Mouse (Mus musculus) CH12.LX (cell line): Measurements from ENCODE around the gene Ntm. TPM values are rescaled to one million over a fixed set of nuclear protein-coding genes. Genes with fewer than 3 reads are reported as not detected.

Experiments used
- DNase-seq: peaks from one replicate; pipeline ENCODE4 v3.0.0-alpha.2; 2013; ENCODE audit errors: extremely low read depth
- H3K27ac ChIP-seq: 2 replicates; pipeline ENCODE4 v1.5.1; 2012; ENCODE audit warnings: low read depth, mild to moderate bottlenecking, control low read depth, moderate library complexity; ENCODE audit not compliant: insufficient read depth
- H3K27me3 ChIP-seq: replicated peaks from 2 replicates; pipeline ENCODE3; 2012; ENCODE audit warnings: inconsistent platforms
- H3K36me3 ChIP-seq, 2 experiments: replicated peaks in 1 of 2; 2 replicates each; pipeline versions ENCODE3 to v1.6.1; 2012; ENCODE audit warnings: inconsistent platforms in 1 of 2, low read length in 1 of 2, mild to moderate bottlenecking in 1 of 2, mixed read lengths in 1 of 2, moderate library complexity in 1 of 2; ENCODE audit not compliant: control insufficient read depth in 1 of 2, insufficient read depth in 1 of 2
- H3K4me1 ChIP-seq, 2 experiments: 2 replicates each; pipeline ENCODE4 v1.6.1; 2012; ENCODE audit warnings: inconsistent platforms in 1 of 2, moderate library complexity in 1 of 2; ENCODE audit not compliant: insufficient read depth in 2 of 2, control insufficient read depth in 1 of 2
- H3K4me2 ChIP-seq: 2 replicates; pipeline ENCODE4 v1.6.1; 2012; ENCODE audit warnings: low read depth, mild to moderate bottlenecking, control low read depth; ENCODE audit not compliant: poor library complexity, insufficient read depth, severe bottlenecking
- H3K4me3 ChIP-seq, 3 experiments: fragments of 150-350 bp in 1 of 3; sonication (generic) in 1 of 3; replicated peaks in 1 of 3; 2 replicates each; pipeline versions ENCODE3 to v1.5.1; 2011 to 2012; ENCODE audit warnings: low read depth in 2 of 3, low read length in 2 of 3, mild to moderate bottlenecking in 2 of 3, moderate library complexity in 2 of 3, control low read depth in 1 of 3, improper control_type of control experiment in 1 of 3, inconsistent platforms in 1 of 3, mixed read lengths in 1 of 3; ENCODE audit not compliant: poor library complexity in 1 of 3
- H3K79me2 ChIP-seq: replicated peaks from 2 replicates; pipeline ENCODE4 v1.6.1; 2012; ENCODE audit warnings: mild to moderate bottlenecking, moderate library complexity; ENCODE audit not compliant: control insufficient read depth, poor library complexity, insufficient read depth, severe bottlenecking; ENCODE audit errors: extremely low read depth
- H3K9ac ChIP-seq: 2 replicates; pipeline ENCODE4 v1.6.1; 2012; ENCODE audit warnings: low read depth, mild to moderate bottlenecking, control low read depth, moderate library complexity; ENCODE audit not compliant: insufficient read depth
- H3K9me3 ChIP-seq: replicated peaks from 2 replicates; pipeline ENCODE3; 2012; ENCODE audit warnings: low read length, inconsistent platforms, mixed read lengths
- CHD1 ChIP-seq: IDR thresholded peaks from 2 replicates; pipeline ENCODE4 v1.6.1; 2012; ENCODE audit warnings: low read depth, low read length, improper control_type of control experiment, inconsistent platforms
- CHD2 ChIP-seq: IDR thresholded peaks from 2 replicates; pipeline ENCODE4 v1.6.1; 2011; ENCODE audit warnings: low read length, improper control_type of control experiment
- CTCF ChIP-seq, 2 experiments: IDR thresholded peaks in 1 of 2; conservative IDR thresholded peaks in 1 of 2; 2 replicates each; pipeline ENCODE4 v1.5.1; 2011 to 2012; ENCODE audit warnings: low read depth in 2 of 2, low read length in 2 of 2, improper control_type of control experiment in 1 of 2, inconsistent platforms in 1 of 2, mild to moderate bottlenecking in 1 of 2, moderate library complexity in 1 of 2
- E2F4 ChIP-seq: IDR thresholded peaks from 2 replicates; pipeline ENCODE4 v1.6.1; 2011; ENCODE audit warnings: low read depth, low read length, improper control_type of control experiment; ENCODE audit not compliant: insufficient replicate concordance
- ELF1 ChIP-seq: IDR thresholded peaks from 2 replicates; pipeline ENCODE4 v1.6.1; 2014; ENCODE audit warnings: low read depth, mild to moderate bottlenecking, inconsistent platforms, low read length, improper control_type of control experiment
- GABPA ChIP-seq: IDR thresholded peaks from 2 replicates; pipeline ENCODE4 v1.6.1; 2012; ENCODE audit warnings: low read depth, low read length, improper control_type of control experiment, inconsistent platforms; ENCODE audit not compliant: insufficient replicate concordance
- JUND ChIP-seq: conservative IDR thresholded peaks from 2 replicates; pipeline ENCODE4 v1.6.1; 2011; ENCODE audit warnings: low read depth, low read length, improper control_type of control experiment
- MAFK ChIP-seq: IDR thresholded peaks from 2 replicates; pipeline ENCODE4 v1.6.1; 2011; ENCODE audit warnings: low read length, improper control_type of control experiment; ENCODE audit not compliant: insufficient replicate concordance
- MAX ChIP-seq: IDR thresholded peaks from 2 replicates; pipeline ENCODE4 v1.6.1; 2011; ENCODE audit warnings: low read length, improper control_type of control experiment
- NELFE ChIP-seq: IDR thresholded peaks from 2 replicates; pipeline ENCODE4 v1.6.1; 2011; ENCODE audit warnings: low read depth, low read length, improper control_type of control experiment
- NRF1 ChIP-seq: IDR thresholded peaks from 2 replicates; pipeline ENCODE4 v1.6.1; 2014; ENCODE audit warnings: low read depth, mild to moderate bottlenecking, inconsistent platforms, low read length, improper control_type of control experiment, moderate library complexity
- PAX5 ChIP-seq: IDR thresholded peaks from 2 replicates; pipeline ENCODE4 v1.6.1; 2012; ENCODE audit warnings: low read length, inconsistent platforms, mixed read lengths
- POLR2AphosphoS2 ChIP-seq: IDR thresholded peaks from 2 replicates; pipeline ENCODE4 v1.6.1; 2011; ENCODE audit warnings: low read depth, low read length, improper control_type of control experiment
- RCOR1 ChIP-seq: conservative IDR thresholded peaks from 2 replicates; pipeline ENCODE4 v1.6.1; 2012; ENCODE audit warnings: low read depth, mild to moderate bottlenecking, inconsistent platforms, low read length, improper control_type of control experiment
- UBTF ChIP-seq: IDR thresholded peaks from 2 replicates; pipeline ENCODE4 v1.6.1; 2012; ENCODE audit warnings: low read depth, mild to moderate bottlenecking, inconsistent platforms, low read length, improper control_type of control experiment, moderate library complexity
- USF2 ChIP-seq: conservative IDR thresholded peaks from 2 replicates; pipeline ENCODE4 v1.6.1; 2011; ENCODE audit warnings: low read depth, low read length, improper control_type of control experiment
- ZMIZ1 ChIP-seq: IDR thresholded peaks from 2 replicates; pipeline ENCODE4 v1.6.1; 2012; ENCODE audit warnings: low read depth, mild to moderate bottlenecking, inconsistent platforms, low read length, improper control_type of control experiment
- ZNF384 ChIP-seq: IDR thresholded peaks from 2 replicates; pipeline ENCODE4 v1.6.1; 2012; ENCODE audit warnings: low read depth, low read length, improper control_type of control experiment, inconsistent platforms
- dilution Hi-C: fragments of 300-500 bp; cut with MboI; formaldehyde crosslinking; loops from 2 replicates; pipeline ENCODE4 v1.14.3; 2020; ENCODE audit warnings: low sequenced_read_pairs; ENCODE audit not compliant: extremely low pct_unique_long_range_greater_than_20kb, extremely low pct_ligation_motif_present
- in situ Hi-C: fragments of 300-500 bp; cut with MboI; formaldehyde crosslinking; loops from 3 replicates; pipeline ENCODE4 v1.14.3; 2019; ENCODE audit warnings: low sequenced_read_pairs, low pct_ligation_motif_present, low pct_unique_long_range_greater_than_20kb, mixed read lengths
- polyA plus RNA-seq: library from polyadenylated mRNA; unstranded; fragments of >175 nt; gene quantifications from 2 replicates; pipeline ENCODE4 v1.2.1, GENCODE M21; 2012; ENCODE audit warnings: low read depth; ENCODE audit not compliant: insufficient read length
- total RNA-seq, 2 experiments: library from RNA; depleted of rRNA; stranded (reverse); fragments of 300-350 nt in 1 of 2; fragments of >200 nt in 1 of 2; gene quantifications; 2 replicates each; pipeline ENCODE4 v1.2.3; 2012 to 2014

The Ntm gene
- total and polyA plus RNA-seq, 3 experiments, result not detected

DNA sequence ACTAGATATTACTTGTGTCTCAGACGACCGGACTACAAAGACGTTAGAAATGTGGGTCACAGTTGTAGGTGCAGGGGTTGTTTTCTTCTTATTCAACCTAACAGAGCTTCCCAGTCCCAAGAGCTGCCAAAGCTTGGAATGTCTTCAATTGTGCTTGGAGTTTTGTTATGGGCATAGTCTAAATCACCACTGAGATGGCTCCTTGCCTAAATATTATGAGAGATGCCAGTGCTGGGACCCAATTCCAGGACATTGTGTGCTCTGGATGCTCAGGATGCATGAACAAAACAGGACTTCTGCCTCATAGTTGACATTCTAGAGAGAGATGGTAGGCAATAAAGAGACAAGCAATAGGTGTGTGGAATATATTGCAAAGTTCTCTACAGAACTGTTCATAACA, 591.6 kb downstream of the Ntm start:
- Histone ChIP-seq H3K27me3 (no peaks in the 10 kb centered on the region), H3K4me2 (no peak overlapping the region), H3K36me3 (no peaks in the 10 kb centered on the region), H3K79me2 (no peaks in the 10 kb centered on the region), H3K4me1 (no peaks in the 10 kb centered on the region), H3K4me3 (no peak overlapping the region), H3K9me3 (peaks cover 73% of the 10 kb centered on the region), H3K27ac (no peak overlapping the region), H3K9ac (no peak overlapping the region)
- in situ Hi-C loops, result no loop called here
- no peak for DNase-seq
- dilution Hi-C loops, result no loop called here
- TF ChIP-seq CHD1, result no peak
- TF ChIP-seq ZMIZ1, result no peak
- TF ChIP-seq UBTF, result no peak
- TF ChIP-seq MAFK, result no peak
- no peak for TF ChIP-seq MAX
- no peak for TF ChIP-seq ELF1
- no peak for TF ChIP-seq NRF1
- TF ChIP-seq JUND, result no peak
- no peak for TF ChIP-seq E2F4
- no peak for TF ChIP-seq GABPA
- no peak for TF ChIP-seq ZNF384
- TF ChIP-seq NELFE, result no peak
- TF ChIP-seq CTCF (conservative IDR thresholded peaks at IDR 0.05 in 1 of 2, IDR thresholded peaks at IDR 0.05 in 1 of 2; ENCODE audit: low read depth in 2 of 2, low read length in 2 of 2), result no peak
- TF ChIP-seq POLR2AphosphoS2, result no peak
- TF ChIP-seq CHD2, result no peak

DNA sequence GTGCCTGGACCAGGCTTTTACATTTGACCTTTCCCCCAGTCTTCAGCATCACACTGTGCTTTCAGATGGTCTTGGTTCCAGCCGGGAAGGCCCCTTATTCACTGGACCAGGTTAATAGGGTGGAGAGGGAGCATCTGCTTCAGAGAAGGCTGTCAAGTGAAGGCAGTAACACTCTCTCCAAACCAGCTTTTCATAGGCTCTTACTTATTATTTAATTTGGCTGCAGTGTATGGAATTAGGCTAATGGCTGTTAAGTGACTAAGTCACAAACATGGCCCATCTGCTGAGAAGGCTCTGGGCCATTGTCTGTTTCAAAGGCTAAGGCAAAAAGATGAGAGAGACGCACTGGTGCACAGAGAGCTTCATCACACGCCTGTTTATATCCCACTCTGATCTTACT, 593.3 kb downstream of the Ntm start:
- H3K79me2 ChIP-seq, result no peaks in the 10 kb centered on the region
- in situ Hi-C loops (no loop called here), dilution Hi-C loops (no loop called here)
- no peak overlapping the region for H3K4me2 ChIP-seq
- no peak overlapping the region for H3K4me3 ChIP-seq
- TF ChIP-seq USF2 (no peak), MAX (no peak), CHD2 (no peak)
- no peaks in the 10 kb centered on the region for H3K27me3 ChIP-seq
- H3K36me3 ChIP-seq, result no peaks in the 10 kb centered on the region
- DNase-seq, result no peak
- H3K27ac ChIP-seq, result no peak overlapping the region
- H3K9me3 ChIP-seq, result peaks cover 78% of the 10 kb centered on the region
- no peaks in the 10 kb centered on the region for H3K4me1 ChIP-seq
- no peak overlapping the region for H3K9ac ChIP-seq

DNA sequence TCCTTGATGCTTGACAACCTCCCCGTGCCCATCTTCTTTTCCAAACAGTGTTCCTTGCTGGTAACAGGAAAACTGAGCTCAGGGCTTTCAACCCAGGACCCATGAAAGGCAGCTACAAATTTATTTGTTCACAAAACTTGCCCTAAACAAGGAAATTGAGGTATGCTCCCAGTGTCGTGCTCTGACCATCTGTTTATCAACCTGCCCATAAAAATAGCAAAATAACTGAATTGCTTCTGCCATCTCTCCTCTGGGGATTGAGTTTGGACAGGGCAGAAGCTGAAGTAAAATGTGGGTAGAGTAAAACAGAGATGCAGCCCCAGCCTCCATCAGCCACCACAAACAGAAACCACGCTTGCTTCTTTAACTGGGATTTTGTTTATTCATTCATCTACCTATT, 594.6 kb downstream of the Ntm start:
- Histone ChIP-seq H3K36me3 (no peaks in the 10 kb centered on the region), H3K27me3 (no peaks in the 10 kb centered on the region), H3K4me2 (no peak overlapping the region), H3K4me1 (no peaks in the 10 kb centered on the region), H3K27ac (no peak overlapping the region), H3K79me2 (no peaks in the 10 kb centered on the region), H3K9ac (no peak overlapping the region), H3K9me3 (peaks cover 77% of the 10 kb centered on the region), H3K4me3 (no peak overlapping the region)
- TF ChIP-seq RCOR1 (no peak), PAX5 (no peak)
- dilution Hi-C loops, result no loop called here
- no peak for DNase-seq
- in situ Hi-C loops, result no loop called here
